12 mouse cellular contexts compared by ENCODE assay signal in the genomic region with DNA sequence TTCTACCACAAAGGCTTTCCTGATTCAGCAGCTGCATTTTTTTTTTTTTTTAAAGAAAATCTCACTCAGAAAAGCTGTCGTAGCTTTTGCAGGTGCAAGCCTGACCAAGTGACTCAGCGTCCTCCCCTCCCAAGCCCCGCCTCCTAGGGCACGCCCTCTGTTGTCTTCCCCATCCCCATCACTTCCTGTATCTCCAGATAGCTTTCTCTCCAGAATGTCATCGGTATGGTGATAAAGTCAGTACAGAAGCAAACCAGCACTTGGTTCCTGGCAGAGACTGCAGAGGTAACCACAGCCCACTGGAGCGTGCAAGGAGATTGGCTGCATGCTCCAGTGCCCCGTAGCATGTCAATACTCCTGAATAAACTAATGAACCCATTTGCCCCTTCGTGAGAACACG.
DNase-seq lines count a peak whose midpoint lies in the region; ATAC-seq and TF ChIP-seq lines count a peak whose summit lies in the region.
"Had no signal": no experiment of that assay in that cellular context is flagged by ENCODE, and none has a peak within 500 bp of the region (broad histone marks: within the 10 kb centered on the region; RNA-seq: fewer than 3 reads in every experiment).

No protein-coding gene starts in this region.

- DNase-seq in kidney, adult 9 months = peak; percentile 5
- DNase-seq in kidney, postnatal 14 days = no peak
- no peak for DNase-seq in liver, embryonic 11.5 days (ENCODE audit: low spot score)
- DNase-seq in thymus, postnatal 0 days (ENCODE audit: low spot score) = peak; percentile 88
- DNase-seq in cerebellum, postnatal 4 days (ENCODE audit: low spot score in 2 of 2) = no peak
- DNase-seq in embryo, embryonic 9.5 days (ENCODE audit: extremely low spot score) = no peak
- DNase-seq in spleen, postnatal 14 days (ENCODE audit: low spot score in 2 of 2) = no peak
- DNase-seq: cerebellum, adult 18-20 months had no signal

- no peaks in the 10 kb centered on the region for H3K9me3 ChIP-seq in liver, embryonic 11.5 days (ENCODE audit: control insufficient read depth, low read length)
- H3K9me3 ChIP-seq: heart, embryonic 13.5 days; limb, embryonic 13.5 days had no signal

- H3K9ac ChIP-seq in liver, embryonic 11.5 days (ENCODE audit: low read depth, low read length) = no peak overlapping the region
- H3K9ac ChIP-seq: heart, embryonic 13.5 days; limb, embryonic 13.5 days had no signal

- ATAC-seq in liver, embryonic 11.5 days (replicated peaks; ENCODE audit: low FRiP score) = peak; percentile 49; the same call in 1 of the 2 replicates

- no peaks in the 10 kb centered on the region for H3K36me3 ChIP-seq in liver, embryonic 11.5 days (ENCODE audit: control insufficient read depth, insufficient read depth, low read length)
- H3K36me3 ChIP-seq: heart, embryonic 13.5 days; limb, embryonic 13.5 days had no signal

- H3K4me3 ChIP-seq in bone marrow macrophage, adult 2 months (ENCODE audit: insufficient read depth, low read length) = no peak overlapping the region
- H3K4me3 ChIP-seq in liver, embryonic 11.5 days (ENCODE audit: low read depth, low read length) = no peak overlapping the region
- H3K4me3 ChIP-seq: heart, embryonic 13.5 days; limb, embryonic 13.5 days; megakaryocyte, embryonic 14.5 days had no signal

- TF ChIP-seq CTCF in bone marrow macrophage, adult 2 months (IDR thresholded peaks at IDR 0.05; ENCODE audit: low read depth, low read length) = no peak

- WGBS in liver, embryonic 11.5 days = 45% methylated on average over 9 of the region's 9 CpGs

- TF ChIP-seq POLR2A in bone marrow macrophage, adult 2 months (IDR thresholded peaks at IDR 0.05; ENCODE audit: borderline replicate concordance, low read depth, low read length) = no peak

- H3K27ac ChIP-seq in bone marrow macrophage, adult 2 months (ENCODE audit: insufficient read depth, low read depth, low read length) = peak overlapping the region; percentile 25
- no peak overlapping the region for H3K27ac ChIP-seq in liver, embryonic 11.5 days (ENCODE audit: low read depth, low read length)
- H3K27ac ChIP-seq: heart, embryonic 13.5 days; limb, embryonic 13.5 days had no signal

- H3K4me1 ChIP-seq in bone marrow macrophage, adult 2 months (ENCODE audit: control insufficient read depth, insufficient read depth, low read length) = peaks cover 15% of the 10 kb centered on the region
- H3K4me1 ChIP-seq in liver, embryonic 11.5 days (replicated peaks; ENCODE audit: control insufficient read depth, insufficient read depth, low read length) = no peaks in the 10 kb centered on the region
- H3K4me1 ChIP-seq: heart, embryonic 13.5 days; megakaryocyte, embryonic 14.5 days had no signal

- H3K27me3 ChIP-seq in liver, embryonic 11.5 days (replicated peaks; ENCODE audit: control insufficient read depth, insufficient read depth, low read length) = no peaks in the 10 kb centered on the region
- H3K27me3 ChIP-seq: heart, embryonic 13.5 days; limb, embryonic 13.5 days; megakaryocyte, embryonic 14.5 days had no signal

- no peak overlapping the region for H3K4me2 ChIP-seq in liver, embryonic 11.5 days
- H3K4me2 ChIP-seq: heart, embryonic 13.5 days; limb, embryonic 13.5 days had no signal

Comparison
In these comparisons a context has a peak if more than half of its experiments do, and no peak if none do; other contexts are left out.
1. DNase-seq: peak in kidney, adult 9 months (single experiment) and thymus, postnatal 0 days (single experiment); none in kidney, postnatal 14 days (single experiment), liver, embryonic 11.5 days (single experiment), cerebellum, postnatal 4 days (0 of 2), embryo, embryonic 9.5 days (single experiment) and spleen, postnatal 14 days (0 of 2).